Mouse (Mus musculus): ENCODE data around the gene Icmt.

Gene Icmt

DNA sequence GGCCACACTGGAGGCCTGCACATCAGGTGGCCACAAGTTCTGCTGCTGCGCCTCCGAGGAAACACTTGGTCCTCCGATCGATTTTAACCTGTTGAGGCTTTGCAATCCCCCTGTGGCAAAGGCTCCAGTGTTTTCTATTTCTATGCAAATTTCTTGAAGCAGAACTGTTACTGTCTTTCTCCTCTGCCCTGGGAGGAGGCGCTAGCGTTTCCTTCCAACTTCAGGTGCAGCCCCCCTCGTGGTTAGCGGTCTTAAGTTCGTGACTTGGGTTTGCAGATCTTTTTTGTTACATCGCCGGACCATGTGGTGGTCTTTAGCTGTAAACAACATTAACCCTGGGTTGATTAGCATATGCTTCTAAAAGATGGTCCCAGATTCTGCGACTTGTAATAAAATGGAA is 36.6 kb downstream of the Icmt start:
- no peak for ATAC-seq (ENCODE audit: insufficient number of reproducible peaks, low FRiP score, low TSS enrichment)

DNA sequence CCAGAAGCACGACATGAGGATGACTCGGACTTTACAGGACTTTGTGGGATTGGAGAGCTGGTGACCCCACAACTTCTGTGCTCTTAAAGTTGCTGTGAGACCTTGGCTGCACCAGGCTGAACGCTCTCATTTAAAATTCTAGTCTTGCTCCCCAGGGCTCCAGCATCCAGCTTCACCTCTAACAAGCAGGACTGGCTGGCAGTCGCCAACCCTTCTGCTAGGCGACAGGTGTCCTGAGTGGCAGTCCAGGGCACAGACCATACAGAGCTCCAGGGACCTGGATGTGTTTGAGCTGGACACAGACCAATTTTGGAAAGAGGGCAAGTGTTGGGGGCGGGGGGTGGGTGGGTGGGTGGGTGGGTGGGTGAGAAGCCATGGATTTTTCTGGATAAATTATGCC is 40.7 kb downstream of the Icmt start:
- ATAC-seq (ENCODE audit: insufficient number of reproducible peaks, low FRiP score, low TSS enrichment), result no peak

DNA sequence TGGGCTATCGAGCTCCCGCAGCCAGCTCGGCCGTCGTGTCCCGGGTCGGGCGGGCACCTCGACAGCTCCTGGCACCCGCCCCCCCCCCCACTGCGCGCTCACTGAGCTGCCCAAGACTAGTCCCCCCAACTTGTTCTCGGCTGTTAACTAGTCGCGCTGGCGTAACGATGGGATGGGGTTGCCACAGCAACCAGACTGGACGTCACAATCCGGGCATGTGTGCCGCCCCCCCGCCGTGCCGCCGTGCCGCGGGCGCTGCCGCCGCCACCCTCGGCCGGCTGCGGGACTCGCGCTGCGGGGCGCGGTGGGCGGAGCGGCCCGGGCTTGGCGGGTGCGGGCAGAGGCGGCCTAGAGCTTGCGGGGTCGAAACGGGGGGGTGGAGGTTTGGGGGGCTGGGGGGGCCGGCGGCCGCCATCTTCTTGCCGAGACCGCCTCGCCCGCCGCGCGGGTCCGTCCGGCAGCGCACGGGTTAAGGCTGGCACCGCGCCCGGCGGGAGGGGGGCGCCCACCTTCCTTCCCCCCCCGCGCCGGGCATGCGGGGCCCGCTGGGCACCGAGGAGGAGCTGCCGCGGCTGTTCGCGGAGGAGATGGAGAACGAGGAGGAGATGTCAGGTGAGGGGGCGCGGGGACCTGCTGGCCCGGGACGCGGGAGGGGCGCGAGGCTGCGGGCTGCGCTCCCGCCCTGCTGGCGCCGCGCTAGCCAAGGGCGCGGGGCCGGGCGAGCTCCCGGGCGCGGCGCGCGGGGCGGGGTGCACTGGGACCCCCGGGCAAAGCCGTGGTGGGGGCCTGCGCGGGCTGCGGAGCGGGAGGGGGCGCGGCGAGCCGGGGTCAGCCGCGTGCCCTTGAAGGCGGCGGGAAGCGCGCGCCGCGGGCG is 41.6 kb downstream of the Icmt start, which contains the start of gene Chd5:
Chd5 (plus strand) TSS at position 233 of the 874 bp plus-strand sequence.
- ATAC-seq (ENCODE audit: insufficient number of reproducible peaks, low FRiP score, low TSS enrichment), result no peak; the same call in 1 of the 2 replicates

DNA sequence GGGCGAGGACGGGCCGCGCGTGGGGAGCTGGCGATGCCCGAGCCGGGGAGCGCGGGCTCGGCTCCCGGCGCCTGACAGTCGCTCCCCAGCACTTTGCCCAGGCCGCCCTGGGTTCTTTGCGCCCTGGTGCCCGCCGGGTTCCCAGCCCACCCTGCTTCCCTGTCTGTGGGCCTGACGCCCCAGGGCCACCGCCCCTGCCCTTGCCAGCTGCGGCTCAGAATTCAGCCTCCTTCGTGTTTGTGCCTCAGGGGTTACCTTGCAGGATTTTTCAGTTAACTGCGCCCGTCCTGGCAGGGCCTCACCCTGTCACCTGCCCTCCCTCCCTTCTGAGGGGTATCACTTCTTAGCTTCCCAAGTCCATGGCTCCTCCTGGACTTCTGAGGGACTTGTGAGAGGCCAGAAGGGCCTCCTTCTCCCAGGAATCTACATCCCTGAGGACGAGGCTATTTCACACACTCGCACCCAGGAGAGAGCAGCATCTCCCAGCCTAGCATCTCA is 42.3 kb downstream of the Icmt start:
- 0 out of 2 replicates have a peak, but pooled peaks have one; percentile 6 for ATAC-seq (ENCODE audit: insufficient number of reproducible peaks, low FRiP score, low TSS enrichment)

DNA sequence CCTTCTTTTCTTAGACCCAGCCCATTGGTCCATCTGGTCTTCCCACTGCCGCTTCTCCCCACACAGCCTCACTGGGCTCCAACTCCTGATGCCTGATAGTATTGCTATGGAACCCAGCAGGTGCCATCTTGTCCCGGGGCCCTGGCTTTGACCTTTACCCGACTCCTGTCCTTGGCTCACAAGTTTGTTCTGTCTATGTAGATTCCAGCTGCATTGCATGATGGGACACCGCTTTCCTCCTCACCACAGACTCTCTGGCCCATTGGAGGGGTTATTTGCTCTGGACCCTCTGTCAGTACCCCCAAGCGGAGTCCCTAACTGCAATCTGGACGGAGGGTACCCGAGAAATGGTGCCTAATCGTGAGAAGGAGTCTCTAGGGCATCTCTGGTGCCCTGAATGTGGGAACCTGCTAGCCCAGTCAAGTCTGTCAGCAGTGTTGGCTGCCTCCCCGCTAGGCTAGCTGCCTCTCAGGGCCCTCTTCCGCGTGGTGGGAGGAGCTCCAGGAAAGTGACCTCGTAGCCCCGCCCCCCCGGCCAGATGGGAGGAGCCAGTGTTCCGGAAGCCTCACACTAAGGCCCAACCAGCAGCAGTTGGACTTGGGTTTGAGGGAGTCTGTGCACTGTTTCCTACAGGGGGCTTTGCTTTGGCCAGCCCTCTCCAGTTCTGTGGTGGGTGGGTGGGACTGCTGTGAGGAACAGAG is 43.7 kb downstream of the Icmt start:
- no peak for ATAC-seq (ENCODE audit: insufficient number of reproducible peaks, low FRiP score, low TSS enrichment)

DNA sequence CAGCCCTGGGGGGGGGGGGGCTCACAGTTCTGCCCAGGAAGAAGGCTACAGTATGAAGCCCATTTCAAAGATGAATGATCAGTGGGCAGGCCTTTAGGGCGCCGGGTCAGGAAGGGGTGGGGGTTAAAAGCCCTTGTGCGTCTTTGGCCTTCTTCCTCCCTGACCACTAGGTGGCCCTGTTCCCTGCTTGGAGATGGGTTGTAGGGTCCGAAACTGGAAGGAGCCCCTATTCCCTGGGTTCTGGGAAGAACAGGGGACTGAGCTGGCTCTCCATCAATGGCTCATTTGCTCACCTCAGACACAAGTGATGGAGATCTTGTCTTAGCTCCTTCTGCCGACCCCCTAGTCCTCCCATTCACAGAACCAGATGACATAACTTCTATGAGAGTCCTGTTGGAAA is 46.3 kb downstream of the Icmt start:
- no peak for ATAC-seq (ENCODE audit: insufficient number of reproducible peaks, low FRiP score, low TSS enrichment)

DNA sequence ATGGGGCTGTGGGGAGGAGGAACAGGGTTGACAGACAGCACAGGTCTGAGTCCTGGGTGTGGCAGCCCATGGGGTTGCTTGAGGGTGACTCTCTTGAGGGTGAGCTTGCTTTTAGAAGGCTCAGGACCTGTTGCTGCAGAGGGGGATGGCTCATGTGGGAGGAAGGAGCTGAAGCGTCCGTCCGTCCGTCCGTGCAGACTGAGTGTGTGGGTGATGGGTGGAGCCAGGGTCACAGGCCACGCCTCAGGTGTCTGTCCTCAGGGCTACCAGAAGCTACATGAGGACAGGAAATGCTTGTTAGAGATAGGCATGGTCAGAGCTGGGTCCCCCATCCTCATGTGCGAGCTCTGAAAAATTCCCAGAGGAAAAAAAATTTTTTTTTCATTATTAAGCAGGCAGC is 47.6 kb downstream of the Icmt start:
- no peak for ATAC-seq (ENCODE audit: insufficient number of reproducible peaks, low FRiP score, low TSS enrichment)

DNA sequence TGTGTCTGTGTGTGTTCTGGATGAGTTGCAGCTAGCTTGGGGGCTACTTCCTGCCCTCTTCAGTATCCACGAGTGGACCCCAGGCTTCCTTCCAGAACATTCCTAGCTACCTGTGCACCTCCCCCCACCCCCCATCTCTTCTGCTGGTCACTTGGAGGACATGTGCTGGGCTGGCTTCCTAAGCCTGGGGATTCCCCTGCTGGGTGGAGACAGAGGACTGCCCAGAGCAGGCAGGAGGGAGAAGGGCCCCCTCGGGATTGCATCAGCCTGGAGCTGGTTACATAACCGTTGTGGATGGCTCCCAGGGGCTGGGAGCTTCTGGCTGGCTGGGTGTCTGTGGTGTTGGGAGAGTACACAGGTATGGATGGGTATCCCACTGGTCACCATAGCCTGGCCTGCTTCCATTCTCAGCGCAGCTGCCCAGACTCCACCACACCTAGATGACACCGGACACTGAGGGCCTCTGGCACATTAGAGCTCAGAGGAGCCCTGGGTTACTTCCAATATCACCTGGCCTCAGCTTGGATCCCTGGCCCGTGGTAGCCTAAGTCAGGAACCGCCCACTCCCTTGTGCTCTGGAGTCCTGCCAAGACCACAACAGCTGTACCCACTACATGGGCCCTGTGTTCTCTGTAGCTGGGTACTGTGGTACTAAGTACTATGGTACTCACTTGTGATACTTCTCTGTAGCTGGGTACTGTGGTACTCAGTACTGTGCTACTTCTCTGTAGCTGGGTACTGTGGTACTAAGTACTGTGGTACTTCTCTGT is 48.3 kb downstream of the Icmt start:
- ATAC-seq (ENCODE audit: insufficient number of reproducible peaks, low FRiP score, low TSS enrichment), result no peak

DNA sequence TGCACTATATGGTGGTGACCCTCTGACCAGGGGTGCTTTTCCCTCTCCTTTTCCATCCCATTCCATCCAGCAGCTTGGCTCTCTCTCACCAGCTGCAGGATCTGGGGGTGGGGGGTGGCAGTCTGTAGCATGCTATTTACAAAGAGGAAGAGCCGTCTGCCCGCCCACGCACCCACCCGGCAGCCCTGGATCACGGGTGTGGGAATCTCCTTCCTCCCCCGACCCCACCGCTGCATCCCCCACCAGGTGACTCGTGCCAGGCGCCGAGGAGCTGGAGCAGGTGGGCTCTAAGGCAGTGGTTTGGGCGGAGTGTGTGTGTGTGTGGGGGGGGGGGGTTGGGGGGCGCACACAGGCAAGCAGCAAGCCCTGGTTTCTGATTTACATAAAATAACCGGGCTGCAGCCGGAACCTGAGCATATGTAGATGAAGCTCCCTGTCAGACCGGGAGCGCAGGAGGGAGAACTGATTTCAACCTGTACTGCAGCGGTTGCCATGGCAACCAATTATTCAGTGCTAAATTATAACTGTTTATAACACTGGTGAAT is 52.9 kb downstream of the Icmt start:
- ATAC-seq (ENCODE audit: insufficient number of reproducible peaks, low FRiP score, low TSS enrichment), result no peak

DNA sequence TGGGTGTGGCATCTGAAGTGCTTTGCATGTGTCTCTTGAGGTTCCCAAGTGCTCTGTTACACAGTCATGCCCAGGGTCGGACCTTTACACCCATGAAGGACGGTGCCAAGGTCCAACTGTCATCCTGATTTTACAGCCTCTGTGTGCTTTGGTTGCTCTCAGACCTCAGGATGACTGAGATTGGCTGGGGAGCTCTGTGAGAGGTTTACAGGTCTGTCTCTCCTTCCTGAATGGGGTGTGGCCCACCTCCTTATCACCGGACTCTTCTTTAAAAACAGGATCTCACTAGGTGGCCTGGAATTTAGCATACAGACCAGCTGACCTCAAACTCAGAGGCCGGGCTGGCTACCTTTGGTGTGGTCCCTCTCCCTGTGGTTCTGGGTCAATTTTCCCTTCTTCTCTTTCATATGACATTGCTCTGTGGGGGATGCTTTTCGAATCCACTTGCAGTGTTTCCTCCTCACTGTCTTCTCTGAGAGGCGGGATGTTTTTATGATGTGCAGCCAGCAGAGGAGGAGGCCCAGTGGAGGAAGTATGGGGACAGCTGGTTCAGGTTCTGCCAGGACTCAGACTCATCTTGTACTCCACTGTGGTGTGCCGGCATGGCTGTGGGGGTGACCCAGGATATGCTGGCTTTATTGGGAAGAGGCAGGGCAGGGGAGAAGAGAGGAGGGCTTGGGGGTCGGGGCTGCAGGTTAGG is 53.8 kb downstream of the Icmt start:
- ATAC-seq (ENCODE audit: insufficient number of reproducible peaks, low FRiP score, low TSS enrichment), result no peak

DNA sequence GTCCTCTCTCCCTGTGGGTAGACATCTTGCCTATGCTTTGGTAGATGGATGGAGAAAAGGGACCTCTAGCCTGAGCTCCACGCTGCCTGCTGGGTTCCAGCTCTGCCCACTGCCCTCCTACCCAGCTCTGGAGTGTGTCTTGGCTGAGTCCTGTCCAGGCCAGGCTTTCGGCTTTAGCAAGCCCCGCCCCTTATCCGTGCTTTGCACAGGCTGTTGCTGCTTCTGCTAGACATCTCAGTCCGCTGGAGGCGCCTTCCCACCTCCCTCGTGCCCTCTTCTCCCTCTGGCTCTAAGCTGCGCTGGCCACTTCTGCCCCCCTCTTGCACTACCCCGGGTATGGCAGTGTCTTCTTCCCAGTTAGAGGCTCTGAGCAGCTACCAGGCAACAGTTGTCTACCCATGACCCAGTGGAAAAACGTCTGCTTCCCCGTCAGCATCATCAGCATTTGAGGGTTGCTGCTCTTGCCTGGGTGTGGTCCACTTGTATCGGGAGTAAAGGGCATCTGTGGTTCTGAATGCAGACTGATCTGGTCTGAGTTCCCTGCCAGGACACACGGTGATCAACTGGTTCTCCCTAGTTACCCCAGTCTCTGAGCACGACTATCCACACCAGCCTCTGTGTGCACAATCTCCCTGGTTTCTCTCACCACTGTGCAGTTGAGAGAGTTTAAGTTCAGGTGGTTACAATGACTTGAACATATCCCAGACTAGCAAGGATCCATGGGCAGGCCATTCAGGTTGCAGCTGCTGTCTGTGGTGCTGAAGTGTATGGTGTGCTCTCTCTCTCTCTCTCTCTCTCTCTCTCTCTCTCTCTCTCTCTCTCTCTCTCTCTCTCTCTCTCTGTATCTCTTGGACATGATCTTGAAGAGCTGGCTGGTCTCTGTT is 54.6 kb downstream of the Icmt start:
- no peak for ATAC-seq (ENCODE audit: insufficient number of reproducible peaks, low FRiP score, low TSS enrichment)

DNA sequence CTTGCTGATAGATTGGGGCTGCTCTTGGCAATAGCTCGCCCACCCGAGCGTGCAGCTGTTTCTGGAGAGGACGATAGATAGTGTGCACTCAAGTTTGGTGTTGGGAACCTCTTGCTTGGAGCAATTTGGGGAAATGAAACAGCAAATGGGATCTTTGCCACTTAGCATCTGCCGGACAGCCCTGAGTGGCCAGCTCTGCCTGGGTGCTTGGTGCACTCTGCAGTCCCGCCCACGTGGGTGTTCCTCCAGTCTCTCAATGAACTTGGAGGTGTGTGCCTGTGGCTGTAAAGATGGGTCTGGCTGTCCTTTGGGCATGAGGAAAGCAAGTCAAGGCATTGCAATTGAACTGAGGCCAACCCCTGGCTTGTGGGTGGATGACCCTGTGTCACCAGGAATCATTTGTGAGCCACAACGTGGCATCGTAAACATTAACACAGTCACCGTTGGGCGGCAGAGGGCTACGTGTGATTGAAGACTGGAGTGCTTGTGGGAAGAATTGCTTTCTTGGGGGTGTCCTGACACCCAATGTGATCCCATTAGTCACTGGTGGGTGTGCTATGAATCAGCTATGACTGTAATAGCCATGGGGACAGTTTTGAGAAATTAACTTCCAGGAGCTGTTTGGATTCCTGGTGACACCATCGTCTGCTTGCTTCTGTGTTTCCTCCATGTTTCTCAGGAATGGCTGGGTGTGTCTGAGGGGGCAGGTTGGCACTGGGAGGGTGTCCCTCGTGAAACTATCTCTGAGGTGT is 57.0 kb downstream of the Icmt start:
- ATAC-seq (ENCODE audit: insufficient number of reproducible peaks, low FRiP score, low TSS enrichment), result no peak

DNA sequence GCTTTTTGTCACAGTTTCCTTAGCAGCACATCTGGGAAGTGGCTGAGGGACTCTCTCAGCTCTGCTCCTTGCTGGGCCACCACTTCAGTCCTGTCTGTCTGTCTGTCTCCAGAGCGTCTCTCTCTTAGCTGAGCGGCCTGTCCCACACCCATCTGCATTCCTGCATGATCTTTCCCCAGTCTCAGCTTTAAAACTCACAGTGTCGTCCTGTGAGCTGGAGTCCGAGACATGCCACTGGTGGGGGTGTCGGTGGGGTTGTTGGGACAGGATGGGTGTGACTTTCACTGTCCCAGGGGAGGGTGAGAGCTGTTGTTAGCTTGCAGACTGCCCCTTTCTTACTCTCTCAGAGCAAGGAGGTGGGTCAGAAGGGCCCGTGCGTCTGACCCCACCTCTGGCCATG is 58.6 kb downstream of the Icmt start:
- no peak for ATAC-seq (ENCODE audit: insufficient number of reproducible peaks, low FRiP score, low TSS enrichment)
